Mouse (Mus musculus): ENCODE results near the gene Gm13057. TPM values are rescaled to one million over a fixed set of nuclear protein-coding genes. Genes with fewer than 3 reads are reported as not detected.
"Not testable (repeated sequence)": the region's sequence is repeated elsewhere in the genome, so short reads cannot be mapped to it uniquely, and the experiment has no call there.

The Gm13057 gene
- total RNA-seq (2021) = not detected
- long read RNA-seq, experiment 1 = 0 reads
- long read RNA-seq, experiment 2 = 0 reads

GRCm38 (mm10) chr4:143551400-143551799, at the start of gene Gm13057, which contains the start of gene BC080695:
TSS of gene Gm13057 (plus strand) at chr4:143551709.
TSS of gene BC080695 (plus strand) at chr4:143551700.
- DNase-seq (ENCODE audit: low spot score) = not testable (repeated sequence)

- DNase-seq (ENCODE audit: low spot score) = no peak
Observed at GRCm38 (mm10) chr4:143511043-143511442, 40.5 kb upstream of the Gm13057 start, which contains the start of gene Gm13043. TSS of gene Gm13043 (plus strand) at chr4:143511343.

- not testable (repeated sequence) for DNase-seq (ENCODE audit: low spot score)
Observed at GRCm38 (mm10) chr4:143535654-143536053, 15.9 kb upstream of the Gm13057 start, which contains the start of gene Gm13040. TSS of gene Gm13040 (plus strand) at chr4:143535954.

Other genes with a start within 250 kb of the Gm13057 start
- 10 to 100 TPM; 33.4 to 37.4 TPM for gene Lrrc38, start 202.0 kb upstream of the Gm13057 start, total RNA-seq (2021)
- gene Pramel1, start 157.3 kb upstream of the Gm13057 start, total RNA-seq (2021) = not detected
- gene Pramef8, start 139.3 kb upstream of the Gm13057 start, total RNA-seq (2021) = 1 to 10 TPM; 6.1 to 7.7 TPM
- gene Oog4, start 101.4 kb upstream of the Gm13057 start, total RNA-seq (2021) = not detected
- gene Gm13043, start 40.4 kb upstream of the Gm13057 start, total RNA-seq (2021) = not detected
- not detected for gene Gm13040, start 15.8 kb upstream of the Gm13057 start, total RNA-seq (2021)
- not detected for gene BC080695, start within 50 bp of the Gm13057 start, total RNA-seq (2021)
- gene Gm13083, start 63.3 kb downstream of the Gm13057 start, total RNA-seq (2021) = not detected
- not detected for gene Gm13088, start 105.5 kb downstream of the Gm13057 start, total RNA-seq (2021)
- gene Gm13089, start 151.0 kb downstream of the Gm13057 start, total RNA-seq (2021) = not detected
- not detected for gene Gm13078, start 167.7 kb downstream of the Gm13057 start, total RNA-seq (2021)
- gene Gm13023, start 237.6 kb downstream of the Gm13057 start, total RNA-seq (2021) = not detected

All from gastrocnemius, adult 18-20 months (tissue).